Mouse (Mus musculus): ENCODE results near the gene Mup10.
"Not testable (repeated sequence)": the region's sequence is repeated elsewhere in the genome, so short reads cannot be mapped to it uniquely, and the experiment has no call there.

Gene Mup10

DNA sequence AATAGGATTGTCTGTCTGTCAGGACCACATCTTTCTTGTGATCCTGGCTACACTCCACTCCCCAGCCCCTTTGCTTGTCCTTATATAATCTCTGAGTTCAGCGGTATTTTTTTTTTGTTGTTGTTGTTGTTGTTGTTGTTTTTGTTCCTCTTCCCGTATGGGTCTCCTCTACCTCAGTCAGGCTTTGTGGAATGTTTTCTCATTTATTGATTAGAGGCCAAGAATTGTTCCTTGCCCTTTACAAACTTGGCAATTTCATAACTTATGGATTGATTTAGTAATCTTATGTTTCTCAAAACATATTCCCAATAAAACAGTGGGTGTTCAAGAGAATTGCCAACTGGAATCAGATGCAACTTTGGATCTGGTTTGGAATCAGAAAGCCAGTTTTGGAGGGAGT, at the start of gene Mup10:
Mup10 (minus strand) TSS at position 101 of the 400 bp plus-strand sequence.
- DNase-seq (ENCODE audit: low spot score in 2 of 2), result not testable (repeated sequence)
